Mouse (Mus musculus): ENCODE results near the gene Wwc2.

The Wwc2 gene

GRCm38 (mm10) chr8:47990911-47991820 lies at the start of gene Wwc2:
Gene Wwc2 (minus strand): TSS chr8:47990924.
- peak; percentile 55 for DNase-seq (ENCODE audit: low spot score)

- DNase-seq (ENCODE audit: low spot score) = no peak
Measured at GRCm38 (mm10) chr8:48038261-48038934, 47.7 kb upstream of the Wwc2 start.

GRCm38 (mm10) chr8:48032046-48032445 lies 41.3 kb upstream of the Wwc2 start:
- DNase-seq (ENCODE audit: low spot score) = no peak

GRCm38 (mm10) chr8:48030667-48031066 lies 39.9 kb upstream of the Wwc2 start:
- no peak for DNase-seq (ENCODE audit: low spot score)

- DNase-seq (ENCODE audit: low spot score) = no peak
Measured at GRCm38 (mm10) chr8:48026796-48027195, 36.1 kb upstream of the Wwc2 start.

GRCm38 (mm10) chr8:48023206-48023605 lies 32.5 kb upstream of the Wwc2 start:
- no peak for DNase-seq (ENCODE audit: low spot score)

- no peak for DNase-seq (ENCODE audit: low spot score)
Measured at GRCm38 (mm10) chr8:48019737-48020136, 29.0 kb upstream of the Wwc2 start.

GRCm38 (mm10) chr8:48016538-48016937 lies 25.8 kb upstream of the Wwc2 start:
- DNase-seq (ENCODE audit: low spot score) = peak; percentile 79

GRCm38 (mm10) chr8:48014386-48014785 lies 23.7 kb upstream of the Wwc2 start:
- no peak for DNase-seq (ENCODE audit: low spot score)

- DNase-seq (ENCODE audit: low spot score) = no peak
Measured at GRCm38 (mm10) chr8:48013281-48013680, 22.6 kb upstream of the Wwc2 start.

GRCm38 (mm10) chr8:48011871-48012270 lies 21.1 kb upstream of the Wwc2 start:
- DNase-seq (ENCODE audit: low spot score) = no peak

- no peak for DNase-seq (ENCODE audit: low spot score)
Measured at GRCm38 (mm10) chr8:48010977-48011376, 20.3 kb upstream of the Wwc2 start.

- DNase-seq (ENCODE audit: low spot score) = no peak
Measured at GRCm38 (mm10) chr8:48009399-48009798, 18.7 kb upstream of the Wwc2 start.

GRCm38 (mm10) chr8:48008936-48009335 lies 18.2 kb upstream of the Wwc2 start:
- no peak for DNase-seq (ENCODE audit: low spot score)

GRCm38 (mm10) chr8:48006869-48007268 lies 16.1 kb upstream of the Wwc2 start:
- no peak for DNase-seq (ENCODE audit: low spot score)

GRCm38 (mm10) chr8:48002551-48002950 lies 11.8 kb upstream of the Wwc2 start:
- no peak for DNase-seq (ENCODE audit: low spot score)

- no peak for DNase-seq (ENCODE audit: low spot score)
Measured at GRCm38 (mm10) chr8:48001395-48001794, 10.7 kb upstream of the Wwc2 start.

- no peak for DNase-seq (ENCODE audit: low spot score)
Measured at GRCm38 (mm10) chr8:47996712-47997111, 6.0 kb upstream of the Wwc2 start.

GRCm38 (mm10) chr8:47996126-47996525 lies 5.4 kb upstream of the Wwc2 start:
- DNase-seq (ENCODE audit: low spot score) = no peak

GRCm38 (mm10) chr8:47995391-47995790 lies 4.7 kb upstream of the Wwc2 start:
- DNase-seq (ENCODE audit: low spot score) = no peak

- DNase-seq (ENCODE audit: low spot score) = no peak
Measured at GRCm38 (mm10) chr8:47994618-47995274, 4.0 kb upstream of the Wwc2 start.

- peak; percentile 93 for DNase-seq (ENCODE audit: low spot score)
Measured at GRCm38 (mm10) chr8:47990386-47990772, 345 bp downstream of the Wwc2 start.

Data from layer of hippocampus, adult 11-12 months (tissue).